Mouse (Mus musculus): ENCODE results near the gene Nrxn1. TPM values are rescaled to one million over a fixed set of nuclear protein-coding genes. Genes with fewer than 3 reads are reported as not detected.

Gene Nrxn1
- total RNA-seq, 2 experiments from 2014 or later = 6.1 to 9.9 TPM

GRCm38 (mm10) chr17:90681019-90681418 lies 411.9 kb downstream of the Nrxn1 start:
- ATAC-seq (replicated peaks; ENCODE audit: poor library complexity) = no peak

GRCm38 (mm10) chr17:90676676-90677075 lies 416.2 kb downstream of the Nrxn1 start:
- no peak for ATAC-seq (replicated peaks; ENCODE audit: poor library complexity)

GRCm38 (mm10) chr17:90662318-90662717 lies 430.6 kb downstream of the Nrxn1 start:
- ATAC-seq (replicated peaks; ENCODE audit: poor library complexity) = no peak

GRCm38 (mm10) chr17:90654506-90654905 lies 438.4 kb downstream of the Nrxn1 start:
- ATAC-seq (replicated peaks; ENCODE audit: poor library complexity) = no peak

- ATAC-seq (replicated peaks; ENCODE audit: poor library complexity) = no peak
These were observed 439.5 kb downstream of the Nrxn1 start for GRCm38 (mm10) chr17:90653347-90653746.

- ATAC-seq (replicated peaks; ENCODE audit: poor library complexity) = no peak
These were observed 442.6 kb downstream of the Nrxn1 start for GRCm38 (mm10) chr17:90650279-90650678.

GRCm38 (mm10) chr17:90638970-90639524 lies 453.8 kb downstream of the Nrxn1 start:
- ATAC-seq (replicated peaks; ENCODE audit: poor library complexity) = no peak

GRCm38 (mm10) chr17:90638183-90638727 lies 454.6 kb downstream of the Nrxn1 start:
- ATAC-seq (replicated peaks; ENCODE audit: poor library complexity) = no peak

- no peak for ATAC-seq (replicated peaks; ENCODE audit: poor library complexity)
These were observed 461.5 kb downstream of the Nrxn1 start for GRCm38 (mm10) chr17:90631371-90631770.

- no peak for ATAC-seq (replicated peaks; ENCODE audit: poor library complexity)
These were observed 463.0 kb downstream of the Nrxn1 start for GRCm38 (mm10) chr17:90629851-90630250.

- ATAC-seq (replicated peaks; ENCODE audit: poor library complexity) = peak; percentile 96
These were observed 464.4 kb downstream of the Nrxn1 start for GRCm38 (mm10) chr17:90628469-90628868.

- ATAC-seq (replicated peaks; ENCODE audit: poor library complexity) = no peak
These were observed 464.9 kb downstream of the Nrxn1 start for GRCm38 (mm10) chr17:90628004-90628403.

- ATAC-seq (replicated peaks; ENCODE audit: poor library complexity) = no peak
These were observed 465.5 kb downstream of the Nrxn1 start for GRCm38 (mm10) chr17:90627395-90627794.

GRCm38 (mm10) chr17:90624591-90625266 lies 468.1 kb downstream of the Nrxn1 start:
- ATAC-seq (replicated peaks; ENCODE audit: poor library complexity) = no peak

- ATAC-seq (replicated peaks; ENCODE audit: poor library complexity) = no peak
These were observed 471.0 kb downstream of the Nrxn1 start for GRCm38 (mm10) chr17:90621828-90622227.

- no peak for ATAC-seq (replicated peaks; ENCODE audit: poor library complexity)
These were observed 477.9 kb downstream of the Nrxn1 start for GRCm38 (mm10) chr17:90615019-90615418.

GRCm38 (mm10) chr17:90607427-90607806 lies 485.5 kb downstream of the Nrxn1 start:
- no peak for ATAC-seq (replicated peaks; ENCODE audit: poor library complexity)

- ATAC-seq (replicated peaks; ENCODE audit: poor library complexity) = no peak
These were observed 486.0 kb downstream of the Nrxn1 start for GRCm38 (mm10) chr17:90606718-90607426.

GRCm38 (mm10) chr17:90599570-90600524 lies 493.0 kb downstream of the Nrxn1 start:
- no peak for ATAC-seq (replicated peaks; ENCODE audit: poor library complexity)

GRCm38 (mm10) chr17:90594798-90595533 lies 497.9 kb downstream of the Nrxn1 start:
- ATAC-seq (replicated peaks; ENCODE audit: poor library complexity) = no peak

All from megakaryocyte progenitor cell, adult 5-6 weeks (primary cell).